Mouse (Mus musculus): ENCODE measurements around the gene Fam184a. TPM values are rescaled to one million over a fixed set of nuclear protein-coding genes. Genes with fewer than 3 reads are reported as not detected.

Fam184a gene
- under 1 TPM; 0.28 to 0.31 TPM for total RNA-seq (2021)
- long read RNA-seq, experiment 1, result 0 reads
- long read RNA-seq, experiment 2, result 0 reads

DNA sequence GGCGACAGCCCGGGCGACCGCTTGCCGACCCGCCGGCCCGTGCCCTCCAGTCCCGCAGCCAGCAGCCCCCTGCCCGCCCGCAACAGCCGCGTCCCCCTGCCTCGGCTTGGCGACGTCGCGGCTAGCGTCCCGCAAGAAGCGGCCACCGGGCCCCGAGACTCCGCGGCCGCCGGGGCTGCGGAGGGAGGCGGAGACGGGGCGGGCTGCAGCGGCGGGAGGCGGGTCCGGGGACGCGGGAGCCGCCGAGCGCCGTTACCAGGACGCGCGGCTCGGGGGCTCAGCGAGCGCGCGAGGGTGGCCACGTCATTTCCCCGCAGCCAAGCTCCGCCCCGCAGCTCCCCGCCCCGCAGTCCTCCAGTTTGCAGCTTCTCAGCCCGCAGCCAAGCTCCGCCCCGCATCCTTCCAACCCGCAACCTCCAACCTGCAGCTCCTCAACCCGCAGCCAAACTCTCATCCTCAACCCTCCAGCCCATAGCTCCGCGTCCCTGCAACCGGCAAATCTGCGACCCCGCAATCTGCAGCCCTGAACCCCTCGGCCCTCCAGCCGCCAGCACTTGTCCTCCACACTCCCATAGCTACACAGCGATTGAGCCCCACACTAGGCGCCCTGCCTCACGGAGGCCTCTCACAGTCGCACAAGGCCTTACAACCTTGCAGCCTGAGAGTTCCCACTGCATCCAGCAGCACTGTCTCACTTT lies at the start of gene Fam184a:
Gene Fam184a (minus strand): TSS at position 169 of the 698 bp plus-strand sequence.
- Histone ChIP-seq H3K4me3 (peak within 1 kb of the TSS; percentile 74), H3K27ac (peak within 1 kb of the TSS; percentile 31; the same call in 1 of the 2 replicates)
- TF ChIP-seq CTCF (IDR thresholded peaks at IDR 0.05), result no peak
- peak; percentile 79 for DNase-seq
- intact Hi-C loops (cut with DNase I), result no loop called here

DNA sequence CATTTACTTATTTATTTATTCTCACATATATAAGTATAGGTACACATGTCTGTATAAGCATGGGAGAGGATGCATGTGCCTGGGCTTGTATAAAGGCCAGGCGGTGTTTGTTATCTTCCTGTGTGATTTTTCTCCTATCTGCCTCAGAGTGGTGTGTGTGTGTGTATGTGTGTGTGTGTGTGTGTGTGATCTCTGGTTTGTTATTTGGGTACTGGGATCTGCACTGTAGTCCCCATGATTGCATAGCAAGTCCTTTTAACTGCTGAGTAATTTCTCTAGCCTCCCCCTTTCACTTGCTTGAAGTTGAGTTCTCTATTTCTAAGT lies 45.3 kb upstream of the Fam184a start:
- Histone ChIP-seq H3K27ac (no peak overlapping the region), H3K4me3 (no peak overlapping the region)
- intact Hi-C loops (cut with DNase I), result no loop called here
- TF ChIP-seq CTCF (IDR thresholded peaks at IDR 0.05), result no peak
- no peak for DNase-seq

DNA sequence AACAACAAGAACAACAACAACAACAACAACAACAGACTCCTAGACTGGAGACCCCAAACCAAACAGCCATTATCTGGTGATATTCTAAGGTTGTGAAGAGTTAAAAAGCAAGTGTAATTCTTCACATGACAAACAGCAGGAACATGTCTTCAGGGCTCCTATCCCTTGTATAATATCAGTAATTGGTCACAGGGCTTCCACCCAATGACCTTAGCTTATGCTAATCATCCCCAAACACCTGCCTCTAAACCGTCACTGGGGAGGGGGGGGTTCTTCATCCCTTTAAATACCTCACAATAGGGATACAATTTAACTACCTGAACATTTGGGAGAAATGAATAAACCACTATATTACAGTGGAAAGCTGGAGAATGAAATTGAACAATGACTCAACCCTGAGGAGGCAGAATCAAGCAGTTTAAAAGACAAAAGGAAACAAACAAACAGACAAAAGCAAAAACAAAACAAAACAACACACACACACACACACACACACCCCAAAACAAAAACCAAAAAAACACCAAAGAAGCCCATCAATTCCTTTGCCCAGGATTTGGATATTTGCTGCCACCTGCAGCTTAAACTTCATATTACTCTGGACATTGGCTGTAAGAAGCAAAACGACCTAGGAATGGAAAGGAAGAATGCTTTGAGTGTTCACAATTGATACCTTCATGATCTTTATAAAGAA lies 44.8 kb upstream of the Fam184a start:
- no peak overlapping the region for H3K27ac ChIP-seq
- TF ChIP-seq CTCF (IDR thresholded peaks at IDR 0.05), result peak; percentile 40
- intact Hi-C loops (cut with DNase I), result no loop called here
- H3K4me3 ChIP-seq, result no peak overlapping the region
- DNase-seq, result no peak

DNA sequence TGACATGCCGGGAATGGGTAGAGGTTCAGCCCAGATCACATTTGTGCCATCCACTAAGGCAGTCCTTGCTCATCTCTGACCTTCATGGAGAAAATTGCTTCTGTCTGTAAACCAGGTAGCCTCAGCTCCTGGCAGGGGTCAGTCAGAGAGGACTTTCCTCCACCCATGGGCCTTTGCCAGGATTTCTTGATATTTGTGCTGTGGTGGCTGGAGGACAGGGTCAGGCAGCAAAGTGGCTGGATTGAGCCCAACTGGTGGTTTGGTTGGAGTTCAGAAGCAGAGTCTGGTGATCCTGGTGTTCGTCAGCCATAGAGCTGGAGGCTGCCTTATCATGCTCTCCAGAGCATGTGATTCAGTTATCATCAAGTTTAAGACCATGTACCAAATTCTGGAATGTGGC lies 40.4 kb upstream of the Fam184a start:
- intact Hi-C loops (cut with DNase I), result no loop called here
- DNase-seq, result no peak
- no peak for TF ChIP-seq CTCF (IDR thresholded peaks at IDR 0.05)
- no peak overlapping the region for H3K27ac ChIP-seq
- H3K4me3 ChIP-seq, result no peak overlapping the region

DNA sequence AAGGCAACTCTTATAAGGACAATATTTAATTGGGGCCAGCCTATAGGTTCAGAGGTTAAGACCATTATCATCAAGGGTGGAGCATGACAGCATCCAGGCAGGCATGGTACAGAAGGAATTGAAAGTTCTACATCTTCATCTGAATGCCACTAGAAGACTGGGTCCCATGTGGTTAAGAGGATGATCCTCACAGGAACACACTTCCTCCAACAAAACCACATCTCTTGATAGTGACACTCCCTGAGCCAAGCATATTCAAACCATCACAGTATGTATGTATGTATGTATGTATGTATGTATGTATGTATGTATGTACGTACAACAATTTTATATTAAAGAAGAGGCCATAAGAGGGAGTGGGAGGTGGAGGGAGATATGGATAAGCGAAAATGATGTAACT lies 25.7 kb upstream of the Fam184a start:
- no peak for DNase-seq
- intact Hi-C loops (cut with DNase I), result no loop called here
- no peak overlapping the region for H3K4me3 ChIP-seq
- TF ChIP-seq CTCF (IDR thresholded peaks at IDR 0.05), result no peak
- no peak overlapping the region for H3K27ac ChIP-seq

DNA sequence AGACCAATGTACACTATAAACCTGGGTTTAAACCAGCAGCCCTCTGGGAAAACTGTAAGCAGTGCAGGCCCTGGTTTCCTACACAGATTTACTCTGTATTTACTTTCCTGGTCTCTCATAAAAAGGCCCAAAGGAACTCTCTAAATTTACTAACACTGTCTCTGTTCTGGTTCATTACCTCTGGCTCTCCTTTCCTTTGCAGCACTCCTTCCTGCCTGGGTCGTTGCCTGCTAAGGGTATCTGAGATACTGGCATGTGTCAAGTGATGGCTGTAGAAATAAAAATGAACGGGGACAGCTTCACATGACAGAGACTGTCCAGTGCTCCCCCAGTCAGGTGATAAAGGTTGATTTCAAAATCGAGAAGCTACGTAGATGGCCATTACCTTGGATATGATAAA lies 21.8 kb upstream of the Fam184a start:
- intact Hi-C loops (cut with DNase I), result no loop called here
- no peak for TF ChIP-seq CTCF (IDR thresholded peaks at IDR 0.05)

DNA sequence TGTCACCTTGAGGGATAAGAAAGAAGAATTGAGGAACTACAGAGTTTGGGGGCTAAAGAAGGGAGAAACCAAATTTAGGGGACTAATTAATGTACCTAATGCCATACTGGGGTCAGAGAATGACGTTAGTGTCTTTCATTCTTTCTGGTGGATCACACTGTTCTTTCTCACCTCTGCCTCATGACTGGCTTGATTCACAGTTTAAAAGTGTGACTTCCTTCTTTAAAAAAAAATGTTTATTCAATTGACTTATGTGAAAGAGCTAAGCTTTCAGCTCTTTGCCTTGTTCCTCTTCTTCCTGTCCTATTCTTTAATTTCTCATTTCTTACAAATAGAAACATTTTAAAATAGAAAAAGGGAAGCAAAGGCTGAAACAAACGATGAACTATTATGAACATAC lies 20.6 kb upstream of the Fam184a start:
- no peak overlapping the region for H3K4me3 ChIP-seq
- no peak overlapping the region for H3K27ac ChIP-seq
- TF ChIP-seq CTCF (IDR thresholded peaks at IDR 0.05), result no peak
- intact Hi-C loops (cut with DNase I), result no loop called here
- no peak for DNase-seq

More for the DNA sequence above, 21.8 kb upstream of the Fam184a start:
- H3K27ac ChIP-seq, result no peak overlapping the region
- DNase-seq, result no peak
- no peak overlapping the region for H3K4me3 ChIP-seq

DNA sequence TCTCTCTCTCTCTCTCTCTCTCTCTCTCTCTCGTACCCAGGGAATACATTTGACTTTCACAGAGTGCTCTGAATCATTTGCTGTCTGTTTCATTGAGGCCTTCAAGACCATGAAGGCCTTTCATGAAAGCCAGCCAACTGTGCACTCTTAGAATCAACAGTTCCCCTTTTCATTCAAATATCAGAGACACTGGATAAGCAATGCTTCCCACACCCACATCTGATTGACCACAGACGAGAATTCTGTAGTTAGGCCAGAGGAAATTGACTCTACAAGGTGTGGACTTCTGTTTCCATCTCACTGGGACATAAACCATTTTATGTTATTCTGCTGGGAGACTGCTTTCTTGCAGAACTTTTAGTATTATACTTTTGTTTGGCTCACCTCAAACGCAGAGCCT lies 17.8 kb upstream of the Fam184a start:
- Histone ChIP-seq H3K27ac (no peak overlapping the region), H3K4me3 (no peak overlapping the region)
- no peak for DNase-seq
- TF ChIP-seq CTCF (IDR thresholded peaks at IDR 0.05), result no peak
- intact Hi-C loops (cut with DNase I), result no loop called here

DNA sequence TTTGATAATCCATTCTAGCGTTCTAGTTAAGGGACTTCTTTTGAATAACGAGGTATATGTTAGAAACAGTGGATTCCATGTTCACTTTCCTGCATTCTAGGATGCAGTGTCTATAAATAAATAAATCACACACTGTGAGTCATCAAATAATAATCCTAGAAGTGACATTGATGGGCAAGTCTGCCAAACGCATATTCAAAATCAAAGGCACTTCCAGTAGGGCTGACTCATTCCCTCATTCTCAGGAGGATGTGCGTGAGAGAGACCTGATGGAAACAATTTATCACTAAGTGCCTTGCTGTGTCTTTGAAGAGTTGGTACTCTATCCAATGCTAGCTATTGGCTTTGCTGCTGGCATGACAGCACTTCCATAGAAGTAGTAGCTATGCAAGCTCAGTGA lies 14.5 kb upstream of the Fam184a start:
- no peak for DNase-seq
- intact Hi-C loops (cut with DNase I), result no loop called here
- no peak for TF ChIP-seq CTCF (IDR thresholded peaks at IDR 0.05)
- no peak overlapping the region for H3K4me3 ChIP-seq
- no peak overlapping the region for H3K27ac ChIP-seq

DNA sequence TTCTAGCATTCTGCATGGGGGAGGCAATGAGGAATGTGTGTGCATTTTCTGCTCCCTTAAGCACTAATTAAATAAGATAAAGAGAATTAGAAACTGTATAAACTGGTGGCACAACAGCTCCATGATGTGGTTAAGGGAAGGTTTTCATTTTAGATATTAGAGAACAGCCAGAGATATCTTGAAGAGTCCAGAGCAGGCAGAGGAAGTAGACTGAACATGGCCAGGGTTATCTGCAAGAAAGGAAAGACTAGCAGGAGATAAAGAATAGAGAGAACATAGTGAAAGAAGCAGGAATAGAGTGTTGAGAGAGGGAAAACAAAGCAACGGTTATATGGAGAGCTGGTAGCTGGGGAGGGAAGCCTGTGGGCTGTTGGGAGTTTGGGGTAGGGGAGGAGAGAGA lies 1.8 kb upstream of the Fam184a start:
- no peak for TF ChIP-seq CTCF (IDR thresholded peaks at IDR 0.05)
- no peak for DNase-seq
- Histone ChIP-seq H3K4me3 (no peak overlapping the region), H3K27ac (no peak overlapping the region)
- intact Hi-C loops (cut with DNase I), result no loop called here

DNA sequence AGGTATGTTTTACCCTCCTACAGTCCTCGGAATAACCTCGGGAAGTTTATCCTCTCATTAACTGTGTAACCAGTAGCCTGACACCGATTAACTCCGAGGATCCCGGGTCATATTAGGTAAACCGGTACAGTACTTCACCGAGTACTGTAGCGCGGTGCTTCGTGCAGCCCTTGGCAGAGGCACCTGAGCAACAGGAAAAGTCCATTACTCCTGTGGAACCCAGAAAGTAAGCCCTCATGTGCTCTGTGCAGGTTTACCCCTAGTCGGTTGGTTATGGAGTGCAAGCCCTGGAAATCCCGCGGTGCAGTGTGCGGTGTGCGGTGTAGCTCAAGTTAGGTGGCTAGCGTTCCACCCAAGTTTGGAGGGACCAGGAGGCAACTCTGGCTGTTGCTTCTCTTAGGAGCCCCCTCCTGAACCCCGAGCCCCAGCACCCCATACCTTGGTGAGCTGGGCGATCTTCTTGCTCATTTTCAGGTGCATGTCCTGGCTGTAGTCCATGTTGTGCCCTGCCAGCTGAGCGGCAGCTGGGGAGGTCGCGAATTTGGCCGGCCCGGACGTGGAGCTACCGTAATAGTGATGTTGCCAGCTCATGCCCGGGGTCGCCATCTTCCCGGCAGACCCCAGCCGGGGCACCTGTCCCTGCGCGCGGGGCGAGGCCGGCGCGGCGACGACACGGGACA lies 508 bp downstream of the Fam184a start:
- no peak for TF ChIP-seq CTCF (IDR thresholded peaks at IDR 0.05)
- Histone ChIP-seq H3K4me3 (peak overlapping the region; percentile 74), H3K27ac (no peak overlapping the region)
- intact Hi-C loops (cut with DNase I), result no loop called here
- DNase-seq, result no peak

DNA sequence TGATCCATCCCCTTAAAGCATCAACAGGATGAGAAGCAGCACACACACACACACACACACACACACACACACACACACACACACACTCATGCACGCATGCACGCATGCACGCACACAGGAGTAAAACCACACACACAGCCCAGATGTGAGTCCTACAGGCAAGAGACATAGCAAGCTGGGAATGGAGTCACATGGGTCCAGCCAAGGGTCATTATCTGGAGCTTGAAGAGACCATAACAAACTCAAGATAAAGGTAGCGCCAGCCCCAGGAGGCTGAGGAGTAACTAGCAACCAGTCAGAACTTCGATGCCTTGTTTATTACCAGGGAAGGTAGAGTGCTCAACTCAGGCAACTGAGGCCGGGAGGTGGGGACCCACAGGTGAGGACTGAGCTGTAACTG lies 4.9 kb downstream of the Fam184a start:
- intact Hi-C loops (cut with DNase I), result no loop called here
- no peak for DNase-seq
- TF ChIP-seq CTCF (IDR thresholded peaks at IDR 0.05), result no peak
- H3K4me3 ChIP-seq, result no peak overlapping the region
- no peak overlapping the region for H3K27ac ChIP-seq

DNA sequence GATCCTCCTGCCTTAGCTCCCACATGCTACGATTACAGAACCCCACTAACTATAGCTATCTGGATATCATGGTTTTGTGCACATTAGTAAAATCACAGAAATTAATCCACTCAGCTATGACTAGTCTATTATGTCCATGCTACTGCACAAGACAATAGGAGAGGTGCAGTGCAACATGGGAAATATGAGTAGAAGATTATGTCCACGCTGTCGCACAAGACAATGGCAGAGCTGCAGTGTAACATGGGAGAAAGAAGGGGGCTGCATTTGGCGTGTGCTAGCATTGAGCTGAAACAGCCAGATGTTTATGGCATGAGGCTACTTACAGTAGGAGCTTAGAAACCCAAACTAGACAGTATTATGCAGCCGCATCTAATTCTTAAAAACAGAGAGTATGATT lies 8.0 kb downstream of the Fam184a start:
- Histone ChIP-seq H3K27ac (no peak overlapping the region), H3K4me3 (no peak overlapping the region)
- DNase-seq, result no peak
- intact Hi-C loops (cut with DNase I), result no loop called here
- TF ChIP-seq CTCF (IDR thresholded peaks at IDR 0.05), result no peak
